Mouse (Mus musculus): ENCODE results near the gene Spen.

Spen gene

GRCm38 (mm10) chr4:141474431-141474830 is 64.0 kb downstream of the Spen start:
- no peak for DNase-seq (ENCODE audit: low read depth, low spot score)

GRCm38 (mm10) chr4:141472641-141473321 is 65.6 kb downstream of the Spen start:
- no peak for DNase-seq (ENCODE audit: low read depth, low spot score)

GRCm38 (mm10) chr4:141471491-141471890 is 66.9 kb downstream of the Spen start:
- no peak for DNase-seq (ENCODE audit: low read depth, low spot score)

GRCm38 (mm10) chr4:141469343-141469742 is 69.1 kb downstream of the Spen start:
- DNase-seq (ENCODE audit: low read depth, low spot score), result no peak

GRCm38 (mm10) chr4:141468576-141468975 is 69.8 kb downstream of the Spen start:
- no peak for DNase-seq (ENCODE audit: low read depth, low spot score)

- no peak for DNase-seq (ENCODE audit: low read depth, low spot score)
Observed at GRCm38 (mm10) chr4:141467581-141467927, 70.8 kb downstream of the Spen start.

GRCm38 (mm10) chr4:141466844-141467580 is 71.4 kb downstream of the Spen start:
- no peak for DNase-seq (ENCODE audit: low read depth, low spot score)

GRCm38 (mm10) chr4:141466289-141466795 is 72.1 kb downstream of the Spen start:
- no peak for DNase-seq (ENCODE audit: low read depth, low spot score)

- no peak for DNase-seq (ENCODE audit: low read depth, low spot score)
Observed at GRCm38 (mm10) chr4:141465512-141466288, 72.7 kb downstream of the Spen start.

GRCm38 (mm10) chr4:141464722-141465121 is 73.7 kb downstream of the Spen start:
- DNase-seq (ENCODE audit: low read depth, low spot score), result no peak

GRCm38 (mm10) chr4:141463472-141463871 is 74.9 kb downstream of the Spen start:
- no peak for DNase-seq (ENCODE audit: low read depth, low spot score)

- no peak for DNase-seq (ENCODE audit: low read depth, low spot score)
Observed at GRCm38 (mm10) chr4:141461576-141461975, 76.8 kb downstream of the Spen start.

- no peak for DNase-seq (ENCODE audit: low read depth, low spot score)
Observed at GRCm38 (mm10) chr4:141461088-141461487, 77.3 kb downstream of the Spen start.

GRCm38 (mm10) chr4:141460481-141460880 is 77.9 kb downstream of the Spen start:
- no peak for DNase-seq (ENCODE audit: low read depth, low spot score)

- no peak for DNase-seq (ENCODE audit: low read depth, low spot score)
Observed at GRCm38 (mm10) chr4:141459766-141460165, 78.6 kb downstream of the Spen start.

GRCm38 (mm10) chr4:141458888-141459287 is 79.5 kb downstream of the Spen start:
- no peak for DNase-seq (ENCODE audit: low read depth, low spot score)

- DNase-seq (ENCODE audit: low read depth, low spot score), result no peak
Observed at GRCm38 (mm10) chr4:141458236-141458635, 80.2 kb downstream of the Spen start.

GRCm38 (mm10) chr4:141456193-141456938 is 82.0 kb downstream of the Spen start:
- DNase-seq (ENCODE audit: low read depth, low spot score), result no peak

- DNase-seq (ENCODE audit: low read depth, low spot score), result no peak
Observed at GRCm38 (mm10) chr4:141455526-141455925, 82.9 kb downstream of the Spen start.

GRCm38 (mm10) chr4:141454581-141455350 is 83.6 kb downstream of the Spen start:
- no peak for DNase-seq (ENCODE audit: low read depth, low spot score)
